Mouse (Mus musculus) stomach, postnatal 0 days (tissue): ENCODE data around the gene Mgll. TPM values are rescaled to one million over a fixed set of nuclear protein-coding genes. Genes with fewer than 3 reads are reported as not detected.

Source experiments
- ATAC-seq: fragments of 200-750 bp; cut with Nextera tagmentation; 2 replicates; pipeline ENCODE4 v1.8.0; 2017; ENCODE audit not compliant: low FRiP score, low TSS enrichment
- DNase-seq: peaks from one replicate; pipeline ENCODE4 v3.0.0-alpha.2; 2016; ENCODE audit warnings: low spot score
- H3K27ac ChIP-seq: fragments of 300-500 bp; sonication (generic); replicated peaks from 2 replicates; pipeline ENCODE4 v1.5.1; 2014; ENCODE audit warnings: mild to moderate bottlenecking, control low read depth
- H3K27me3 ChIP-seq: fragments of 300-500 bp; sonication (generic); 2 replicates; pipeline ENCODE4 v1.6.1; 2014; ENCODE audit warnings: low read length; ENCODE audit not compliant: control insufficient read depth, insufficient read depth
- H3K36me3 ChIP-seq: fragments of 300-500 bp; sonication (generic); 2 replicates; pipeline ENCODE4 v1.6.1; 2014; ENCODE audit warnings: low read length, mixed read lengths; ENCODE audit not compliant: control insufficient read depth, insufficient read depth
- H3K4me1 ChIP-seq: fragments of 300-500 bp; sonication (generic); replicated peaks from 2 replicates; pipeline ENCODE4 v1.6.1; 2014; ENCODE audit warnings: antibody characterized with exemption; ENCODE audit not compliant: control insufficient read depth, insufficient read depth
- H3K4me2 ChIP-seq: fragments of 300-500 bp; sonication (generic); replicated peaks from 2 replicates; pipeline ENCODE4 v1.6.1; 2014; ENCODE audit warnings: low read depth, mild to moderate bottlenecking, control low read depth, moderate library complexity
- H3K4me3 ChIP-seq: fragments of 300-500 bp; sonication (generic); 2 replicates; pipeline ENCODE4 v1.5.1; 2014; ENCODE audit warnings: low read depth, low read length, control low read depth
- H3K9ac ChIP-seq: fragments of 300-500 bp; sonication (generic); 2 replicates; pipeline ENCODE4 v1.6.1; 2014; ENCODE audit warnings: mild to moderate bottlenecking, low read length, control low read depth, mixed read lengths
- H3K9me3 ChIP-seq: fragments of 300-500 bp; sonication (generic); 2 replicates; pipeline ENCODE4 v1.6.1; 2016; ENCODE audit warnings: low read length; ENCODE audit not compliant: control insufficient read depth
- CTCF ChIP-seq: IDR thresholded peaks from 2 replicates; pipeline ENCODE4 v1.5.1; 2016; ENCODE audit warnings: antibody characterized with exemption, low read depth, mild to moderate bottlenecking, moderate library complexity
- EP300 ChIP-seq: optimal IDR thresholded peaks from 2 replicates; pipeline ENCODE3; 2016; ENCODE audit warnings: antibody characterized with exemption
- WGBS: fragments of 180-500 bp; shearing (Covaris S2); extraction: QIAGEN DNeasy Blood & Tissue Kit; methylation state at CpG from one replicate; pipeline ENCODE4 v1.1.7; 2014; 5-methylcytosine and 5-hydroxymethylcytosine counted together
- polyA plus RNA-seq: library from polyadenylated mRNA; unstranded; fragments of >200 nt; fragmentation: Nextera tagmentation; extraction: Ambion mirVana; gene quantifications from 2 replicates; pipeline ENCODE4 v1.2.1, GENCODE M21; 2015

Mgll gene
- polyA plus RNA-seq, 1 experiment from 2014 or later, result 117 TPM

- DNase-seq, result no peak
- H3K4me2 ChIP-seq, result no peak overlapping the region
- H3K27me3 ChIP-seq, result no peaks in the 10 kb centered on the region
- H3K27ac ChIP-seq, result no peak overlapping the region
- ATAC-seq, result no peak
- H3K4me1 ChIP-seq, result no peaks in the 10 kb centered on the region
- H3K9me3 ChIP-seq, result no peaks in the 10 kb centered on the region
- no peak overlapping the region for H3K4me3 ChIP-seq
- 80% methylated on average over 17 of the region's 17 CpGs for WGBS
- no peak overlapping the region for H3K9ac ChIP-seq
- H3K36me3 ChIP-seq, result no peaks in the 10 kb centered on the region
- TF ChIP-seq EP300 (no peak), CTCF (no peak)
Measured at GRCm38 (mm10) chr6:88804966-88805577, 80.9 kb downstream of the Mgll start.

- Histone ChIP-seq H3K27ac (peak overlapping the region; percentile 35; the same call in 1 of the 2 replicates), H3K9ac (no peak overlapping the region), H3K36me3 (peaks cover 4% of the 10 kb centered on the region; the same call in 1 of the 2 replicates), H3K4me1 (no peaks in the 10 kb centered on the region), H3K27me3 (no peaks in the 10 kb centered on the region), H3K4me2 (no peak overlapping the region), H3K4me3 (no peak overlapping the region), H3K9me3 (no peaks in the 10 kb centered on the region)
- WGBS, result 42% methylated on average over 23 of the region's 23 CpGs
- ATAC-seq (no peak), DNase-seq (no peak)
- TF ChIP-seq EP300 (no peak), CTCF (no peak)
Measured at GRCm38 (mm10) chr6:88809091-88810037, 85.2 kb downstream of the Mgll start.

GRCm38 (mm10) chr6:88810291-88810690, 86.1 kb downstream of the Mgll start:
- DNase-seq (no peak), ATAC-seq (no peak)
- Histone ChIP-seq H3K4me3 (no peak overlapping the region), H3K36me3 (peaks cover 4% of the 10 kb centered on the region; the same call in 1 of the 2 replicates), H3K9me3 (no peaks in the 10 kb centered on the region), H3K27ac (0 out of 2 replicates have a peak overlapping the region, but pooled peaks have one; percentile 0), H3K4me2 (no peak overlapping the region), H3K9ac (no peak overlapping the region), H3K4me1 (no peaks in the 10 kb centered on the region), H3K27me3 (no peaks in the 10 kb centered on the region)
- 37% methylated on average over 3 of the region's 3 CpGs for WGBS
- TF ChIP-seq CTCF, result no peak

- Histone ChIP-seq H3K9ac (no peak overlapping the region), H3K27me3 (no peaks in the 10 kb centered on the region), H3K4me2 (no peak overlapping the region), H3K9me3 (no peaks in the 10 kb centered on the region), H3K4me3 (no peak overlapping the region), H3K27ac (peak overlapping the region; percentile 30; the same call in 1 of the 2 replicates), H3K36me3 (peaks cover 4% of the 10 kb centered on the region; the same call in 1 of the 2 replicates), H3K4me1 (no peaks in the 10 kb centered on the region)
- DNase-seq (no peak), ATAC-seq (no peak)
- WGBS, result 39% methylated on average over 7 of the region's 7 CpGs
- TF ChIP-seq CTCF (no peak), EP300 (no peak)
Measured at GRCm38 (mm10) chr6:88811396-88811795, 87.2 kb downstream of the Mgll start.

GRCm38 (mm10) chr6:88811880-88812400, 87.7 kb downstream of the Mgll start:
- 48% methylated on average over 7 of the region's 7 CpGs for WGBS
- Histone ChIP-seq H3K27ac (peak overlapping the region; percentile 40; the same call in 1 of the 2 replicates), H3K9ac (no peak overlapping the region), H3K9me3 (no peaks in the 10 kb centered on the region), H3K27me3 (no peaks in the 10 kb centered on the region), H3K4me1 (no peaks in the 10 kb centered on the region), H3K36me3 (peaks cover 4% of the 10 kb centered on the region; the same call in 1 of the 2 replicates), H3K4me2 (no peak overlapping the region; the same call in 1 of the 2 replicates), H3K4me3 (no peak overlapping the region)
- TF ChIP-seq CTCF (no peak), EP300 (no peak)
- DNase-seq (no peak), ATAC-seq (no peak)
